Mouse (Mus musculus): Measurements from ENCODE around the gene Psmd10. TPM values are rescaled to one million over a fixed set of nuclear protein-coding genes. Genes with fewer than 3 reads are reported as not detected.

Gene Psmd10
- total RNA-seq (2021): 10 to 100 TPM in 1 of 2 experiments, 1 to 10 TPM in 1; 9.0 to 11.6 TPM
- long read RNA-seq, experiment 1, transcript Psmd10-201 (5 exons, 1,430 nt): major isoform, 25 of 27 reads
- long read RNA-seq, experiment 1, partial matches to known transcripts: 0 of 27 reads
- long read RNA-seq, experiment 1, other reads (novel, unspliced or antisense): 0 of 27 reads
- long read RNA-seq, experiment 2, transcript Psmd10-201 (5 exons, 1,430 nt): major isoform, 12 of 12 reads
- long read RNA-seq, experiment 2, partial matches to known transcripts: 0 of 12 reads
- long read RNA-seq, experiment 2, other reads (novel, unspliced or antisense): 0 of 12 reads

DNA sequence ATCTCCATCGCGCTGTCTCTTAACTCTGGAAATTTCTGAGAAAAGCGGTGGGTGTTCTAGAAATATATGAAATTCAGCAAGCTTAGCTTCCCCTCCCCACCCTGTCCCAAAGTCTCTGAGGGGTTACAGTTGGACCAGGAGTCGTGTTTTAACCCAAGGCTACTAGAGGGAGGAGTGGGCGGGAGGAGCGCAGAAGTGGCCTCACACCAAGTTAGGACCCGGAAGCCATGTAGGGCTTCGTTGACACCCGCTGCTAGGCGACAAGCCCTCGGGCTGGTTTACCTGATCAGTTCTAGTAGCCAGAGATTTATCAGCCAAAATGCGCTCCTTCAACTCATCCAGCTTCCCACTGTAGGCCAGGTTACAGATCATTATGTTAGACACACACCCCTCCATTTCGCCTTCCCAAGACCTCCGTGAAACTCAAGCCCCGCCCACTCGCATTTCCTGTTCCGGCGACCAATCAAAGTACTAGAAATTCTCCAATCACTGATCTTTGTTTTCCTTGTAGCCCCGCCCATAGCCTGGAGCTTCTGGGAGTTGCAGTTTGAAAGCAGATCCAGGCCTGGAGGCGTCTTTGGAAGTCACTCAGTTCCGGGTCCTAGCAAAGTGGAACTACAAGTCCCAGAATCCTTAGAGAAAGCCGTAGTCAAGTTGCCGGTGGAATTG, at the start of gene Psmd10, which contains the start of gene Atg4a:
Gene Psmd10, minus strand, starts transcription at position 457 of the 669 bp plus-strand sequence.
Gene Atg4a, plus strand, starts transcription at position 636 of the 669 bp plus-strand sequence.
- DNase-seq: peak; percentile 91
- intact Hi-C loops (cut with DNase I): no loop called here
- H3K27ac ChIP-seq: peak within 1 kb of the TSS; percentile 84
- H3K4me3 ChIP-seq: peak within 1 kb of the TSS; percentile 79
- no peak for TF ChIP-seq CTCF (IDR thresholded peaks at IDR 0.05)

DNA sequence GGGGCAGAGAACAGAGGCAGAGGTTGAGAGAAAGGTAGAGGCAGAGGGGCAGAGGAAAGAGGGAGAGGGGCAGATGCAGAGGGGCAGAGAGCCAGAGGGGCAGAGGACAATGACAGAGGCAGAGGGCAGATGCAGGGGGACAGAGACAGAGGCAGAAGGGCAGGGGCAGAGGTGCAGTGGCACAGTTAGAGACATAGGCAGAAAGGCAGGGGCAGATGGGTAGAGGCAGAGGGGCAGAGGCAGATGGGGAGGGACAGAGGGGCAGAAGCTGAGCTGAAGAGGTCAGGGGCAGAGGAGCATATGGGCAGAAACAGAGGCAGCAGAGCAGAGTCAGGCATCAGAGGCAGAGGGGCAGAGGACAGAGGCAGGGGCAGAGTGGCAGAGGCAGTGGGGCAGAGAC, 42.4 kb upstream of the Psmd10 start:
- H3K27ac ChIP-seq: no peak overlapping the region
- DNase-seq: no peak
- no peak for TF ChIP-seq CTCF (IDR thresholded peaks at IDR 0.05)
- no peak overlapping the region for H3K4me3 ChIP-seq
- intact Hi-C loops (cut with DNase I): no loop called here

DNA sequence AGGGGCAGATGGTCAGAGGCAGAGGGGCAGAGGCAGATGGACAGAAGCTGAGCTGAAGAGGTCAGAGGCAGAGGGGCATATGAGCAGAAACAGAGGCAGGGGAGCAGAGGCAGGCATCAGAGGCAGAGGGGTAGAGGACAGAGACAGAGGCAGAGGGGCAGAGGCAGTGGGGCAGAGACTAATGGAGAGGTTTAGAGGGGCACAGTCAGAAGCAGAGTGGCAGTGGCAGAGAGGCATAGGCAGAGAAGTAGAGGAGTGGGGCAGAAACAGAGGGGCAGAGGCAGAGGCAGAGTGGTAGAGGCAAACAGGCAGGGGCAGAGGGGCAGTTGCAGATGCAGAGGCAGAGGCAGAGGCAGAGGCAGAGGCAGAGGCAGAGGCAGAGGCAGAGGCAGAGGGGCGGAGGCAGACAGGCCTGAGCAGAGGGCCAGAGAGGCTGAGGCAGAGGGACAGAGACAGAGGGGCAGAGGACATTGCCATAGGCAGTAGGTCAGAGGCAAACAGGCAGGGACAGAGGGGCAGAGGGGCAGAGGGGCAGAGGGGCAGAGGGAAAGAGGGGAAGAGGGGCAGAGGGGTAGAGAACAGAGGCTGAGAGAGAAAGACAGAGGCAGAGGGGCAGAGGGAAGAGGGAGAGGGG, 41.5 kb upstream of the Psmd10 start:
- intact Hi-C loops (cut with DNase I): no loop called here
- no peak overlapping the region for H3K27ac ChIP-seq
- H3K4me3 ChIP-seq: no peak overlapping the region
- no peak for TF ChIP-seq CTCF (IDR thresholded peaks at IDR 0.05)
- no peak for DNase-seq

DNA sequence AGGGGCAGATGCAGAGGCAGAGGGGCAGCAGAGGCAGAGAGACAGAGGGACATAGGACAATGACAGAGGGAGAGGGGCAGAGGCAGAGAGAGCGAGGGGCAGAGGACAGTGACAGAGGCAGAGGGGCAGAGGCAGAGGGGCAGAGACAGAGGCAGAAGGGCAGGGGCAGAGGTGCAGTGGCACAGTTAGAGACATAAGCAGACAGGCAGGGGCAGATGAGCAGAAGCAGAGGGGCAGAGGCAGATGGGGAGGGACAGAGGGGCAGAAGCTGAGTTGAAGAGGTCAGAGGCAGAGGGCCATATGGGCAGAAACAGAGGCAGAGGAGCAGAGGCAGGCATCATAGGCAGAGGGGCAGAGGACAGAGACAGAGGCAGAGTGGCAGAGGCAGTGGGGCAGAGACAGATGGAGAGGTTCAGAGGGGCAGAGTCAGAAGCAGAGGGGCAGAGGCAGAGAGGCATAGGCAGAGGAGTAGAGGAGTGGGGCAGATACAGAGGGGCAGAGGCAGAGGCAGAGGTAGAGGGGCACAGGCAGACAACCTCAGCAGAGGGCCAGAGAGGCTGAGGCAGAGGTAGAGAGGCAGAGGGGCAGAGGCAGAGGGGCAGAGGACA, 40.5 kb upstream of the Psmd10 start:
- no peak for DNase-seq
- Histone ChIP-seq H3K27ac (no peak overlapping the region), H3K4me3 (no peak overlapping the region)
- intact Hi-C loops (cut with DNase I): no loop called here
- TF ChIP-seq CTCF (IDR thresholded peaks at IDR 0.05): no peak

DNA sequence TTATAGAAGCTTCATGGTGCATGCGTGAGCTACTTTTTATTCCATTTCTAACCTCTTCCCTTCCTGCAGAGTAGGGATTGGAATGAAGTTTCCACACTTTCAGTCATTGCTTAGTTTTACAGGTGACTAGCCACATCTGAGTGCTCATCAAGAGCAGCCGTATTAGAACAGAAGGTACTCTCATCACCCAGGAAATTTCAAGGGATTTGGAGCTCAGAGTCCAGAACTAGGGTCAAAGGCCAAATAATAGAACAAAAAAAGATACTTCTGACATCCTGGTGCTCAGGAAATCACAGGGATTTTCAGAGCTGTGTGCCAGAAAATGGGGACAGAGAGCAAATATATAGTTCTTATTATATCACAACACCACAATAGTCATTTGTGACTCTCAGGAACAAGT, 28.7 kb upstream of the Psmd10 start:
- no peak for DNase-seq
- H3K27ac ChIP-seq: peak overlapping the region; percentile 12; the same call in 1 of the 2 replicates
- intact Hi-C loops (cut with DNase I): no loop called here
- no peak for TF ChIP-seq CTCF (IDR thresholded peaks at IDR 0.05)
- H3K4me3 ChIP-seq: no peak overlapping the region

DNA sequence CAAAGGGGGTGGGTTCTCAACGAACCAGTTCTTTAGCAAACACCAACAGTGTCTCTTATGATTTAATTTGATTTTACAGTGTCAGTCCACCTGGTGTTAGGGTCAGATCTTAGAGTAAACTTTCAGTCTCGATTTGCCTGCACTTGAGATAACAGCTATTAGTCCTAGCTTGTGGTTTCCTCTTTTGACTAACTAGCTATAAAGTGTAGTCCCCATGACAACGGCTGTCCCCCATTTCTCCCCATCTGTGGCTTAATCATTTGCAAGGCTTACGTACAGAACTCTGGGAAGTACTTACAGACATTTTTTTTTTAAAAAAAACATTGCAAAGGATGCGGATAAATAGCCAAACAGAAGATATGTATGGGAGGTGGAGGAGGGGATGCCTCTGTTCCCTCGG, 28.3 kb upstream of the Psmd10 start:
- no peak for TF ChIP-seq CTCF (IDR thresholded peaks at IDR 0.05)
- H3K4me3 ChIP-seq: no peak overlapping the region
- intact Hi-C loops (cut with DNase I): no loop called here
- H3K27ac ChIP-seq: peak overlapping the region; percentile 73
- no peak for DNase-seq

DNA sequence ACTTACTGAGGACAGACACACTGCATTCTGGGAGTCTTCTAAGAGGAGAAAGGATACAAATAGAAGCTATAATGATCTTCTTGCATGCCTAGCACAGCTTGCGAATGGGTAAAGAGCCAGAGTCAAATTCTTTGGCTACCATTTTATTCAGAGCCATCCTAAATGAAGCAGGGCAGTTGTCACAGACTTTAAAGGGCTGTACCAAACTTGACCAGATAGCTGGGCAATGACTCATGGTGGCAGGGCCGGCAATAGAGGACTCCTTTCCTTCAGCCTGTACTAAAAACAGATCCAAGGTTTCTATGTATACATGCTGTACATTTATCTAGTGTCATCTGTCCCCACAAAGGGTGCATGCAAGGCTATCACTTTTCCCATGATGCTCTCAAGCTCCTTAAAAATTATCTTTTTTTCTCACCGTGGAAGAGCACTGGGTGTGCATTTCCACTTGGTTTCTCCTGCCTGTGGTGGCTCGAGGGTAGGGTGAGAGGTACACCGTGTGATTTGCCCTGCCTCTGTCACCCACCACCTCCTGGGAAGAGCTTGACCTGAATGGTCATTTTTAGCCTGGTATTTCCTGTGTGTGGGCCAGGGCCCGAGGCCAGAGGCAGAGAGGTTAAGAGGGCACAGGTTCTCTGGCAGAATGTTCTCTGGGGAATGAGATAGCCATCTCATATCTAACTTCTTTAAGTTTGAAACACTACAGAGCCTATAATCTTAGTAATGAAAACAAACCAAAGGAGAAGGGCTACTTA, 26.9 kb upstream of the Psmd10 start:
- intact Hi-C loops (cut with DNase I): no loop called here

DNA sequence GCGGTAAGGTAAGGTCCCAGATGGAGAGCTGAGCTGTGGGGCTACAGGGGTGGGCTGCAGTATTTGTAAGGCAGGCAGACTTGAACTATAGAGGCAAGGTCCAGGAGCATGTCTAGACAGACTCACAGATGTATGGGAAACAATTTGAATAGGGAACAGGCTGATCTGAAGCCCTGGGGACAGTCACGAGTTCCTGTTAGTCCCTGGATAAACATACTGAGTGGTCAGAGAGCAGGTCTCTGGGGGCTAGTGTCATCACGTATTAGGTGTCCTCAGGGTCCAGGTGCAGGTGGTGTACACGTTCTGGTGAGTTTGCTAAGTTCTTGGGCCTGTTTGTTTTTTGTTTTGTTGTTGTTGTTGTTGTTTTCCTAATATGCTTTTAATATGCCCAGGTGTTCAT, 23.6 kb upstream of the Psmd10 start:
- no peak overlapping the region for H3K4me3 ChIP-seq
- H3K27ac ChIP-seq: peak overlapping the region; percentile 33
- TF ChIP-seq CTCF (IDR thresholded peaks at IDR 0.05): no peak
- DNase-seq: no peak
- intact Hi-C loops (cut with DNase I): no loop called here

More for the DNA sequence above, 26.9 kb upstream of the Psmd10 start:
- peak; percentile 52 for DNase-seq
- no peak for TF ChIP-seq CTCF (IDR thresholded peaks at IDR 0.05)
- H3K27ac ChIP-seq: peak overlapping the region; percentile 73
- peak overlapping the region; percentile 3; the same call in 1 of the 2 replicates for H3K4me3 ChIP-seq

DNA sequence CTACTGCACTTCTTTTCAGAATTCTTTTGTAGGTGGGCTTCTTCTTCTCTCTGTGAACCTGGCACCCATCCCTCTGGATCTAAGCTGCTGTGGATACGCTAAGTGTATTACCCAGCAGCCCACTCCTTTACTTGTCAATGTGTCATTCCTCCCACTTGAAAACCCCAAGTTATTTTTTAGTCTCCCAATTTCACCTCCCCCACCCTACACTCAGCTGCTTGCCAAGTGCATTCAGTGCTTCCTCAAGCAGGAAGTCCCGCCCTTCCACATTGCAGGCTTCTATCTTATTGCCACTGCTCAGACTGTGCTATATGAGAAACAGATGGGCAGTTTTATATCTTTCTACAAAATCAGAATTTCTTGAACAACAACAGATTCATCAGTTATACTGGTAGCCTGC, 23.0 kb upstream of the Psmd10 start:
- intact Hi-C loops (cut with DNase I): no loop called here
- Histone ChIP-seq H3K27ac (peak overlapping the region; percentile 33), H3K4me3 (no peak overlapping the region)
- no peak for DNase-seq
- TF ChIP-seq CTCF (IDR thresholded peaks at IDR 0.05): no peak

DNA sequence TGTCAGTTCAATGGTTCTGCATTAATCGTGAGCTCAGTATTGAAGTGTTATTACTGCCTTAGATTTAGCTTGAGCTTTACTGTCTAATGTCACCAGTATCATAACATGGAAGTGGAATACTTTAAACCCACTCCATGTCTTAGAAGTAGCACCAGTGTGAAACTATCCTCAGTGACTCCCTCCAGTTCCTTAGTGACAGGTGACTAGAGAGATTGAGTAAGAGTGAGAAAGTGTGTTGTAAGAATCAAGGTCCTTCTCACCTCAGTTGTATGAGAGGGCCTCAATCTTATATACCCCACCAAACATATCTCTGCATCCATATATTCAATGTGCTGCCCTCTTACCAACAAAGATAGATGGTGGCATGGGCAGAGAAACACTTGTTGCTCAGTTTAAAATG, 22.4 kb upstream of the Psmd10 start:
- intact Hi-C loops (cut with DNase I): no loop called here
- no peak for TF ChIP-seq CTCF (IDR thresholded peaks at IDR 0.05)
- no peak for DNase-seq
- no peak overlapping the region for H3K4me3 ChIP-seq
- H3K27ac ChIP-seq: peak overlapping the region; percentile 33

DNA sequence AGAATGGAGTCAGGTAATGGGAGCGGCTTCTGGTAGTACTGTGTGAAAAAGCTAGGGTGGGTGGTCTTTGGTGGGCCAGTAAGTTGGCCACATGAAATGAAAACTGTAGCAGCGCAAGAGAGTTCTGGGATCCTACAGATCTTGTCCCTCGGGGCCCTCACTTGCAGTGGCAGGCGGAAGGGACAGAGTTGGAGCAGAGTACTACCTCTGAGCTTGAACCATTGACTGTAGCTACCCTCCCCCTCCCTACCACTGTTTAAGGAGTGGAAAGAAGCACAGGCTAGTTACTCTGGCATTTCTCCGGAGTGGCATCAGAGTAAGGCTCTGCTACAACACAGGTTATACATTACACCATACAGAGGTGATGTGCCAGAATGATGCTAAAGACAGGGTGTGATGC, 431 bp upstream of the Psmd10 start:
- Histone ChIP-seq H3K27ac (peak overlapping the region; percentile 84), H3K4me3 (peak overlapping the region; percentile 79)
- intact Hi-C loops (cut with DNase I): no loop called here
- TF ChIP-seq CTCF (IDR thresholded peaks at IDR 0.05): no peak
- DNase-seq: no peak

DNA sequence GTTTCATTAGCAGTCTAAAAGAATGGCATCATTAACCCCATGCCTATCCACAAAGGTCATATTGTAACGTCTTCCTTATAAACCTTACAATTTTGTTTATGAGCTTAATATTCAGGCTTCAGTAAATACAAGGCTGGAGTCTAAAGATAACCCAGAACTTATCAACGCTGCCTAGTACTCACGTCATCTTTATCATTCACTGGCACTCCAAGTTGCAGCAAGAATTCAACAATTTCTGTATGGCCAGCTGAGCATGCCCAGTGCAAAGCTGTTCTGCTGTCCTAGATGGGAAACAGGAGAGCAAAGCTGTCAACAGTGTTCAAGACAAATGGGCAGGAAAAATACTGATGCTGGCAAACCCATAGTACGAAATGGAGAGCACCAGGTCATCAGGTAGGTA, 2.9 kb downstream of the Psmd10 start:
- H3K27ac ChIP-seq: no peak overlapping the region
- intact Hi-C loops (cut with DNase I): no loop called here
- DNase-seq: no peak
- no peak for TF ChIP-seq CTCF (IDR thresholded peaks at IDR 0.05)
- no peak overlapping the region for H3K4me3 ChIP-seq
